Mouse (Mus musculus): Measurements from ENCODE around the gene Diaph3. TPM values are rescaled to one million over a fixed set of nuclear protein-coding genes. Genes with fewer than 3 reads are reported as not detected.

The Diaph3 gene
- polyA plus RNA-seq, 1 experiment from 2014 or later: 25.5 TPM

DNA sequence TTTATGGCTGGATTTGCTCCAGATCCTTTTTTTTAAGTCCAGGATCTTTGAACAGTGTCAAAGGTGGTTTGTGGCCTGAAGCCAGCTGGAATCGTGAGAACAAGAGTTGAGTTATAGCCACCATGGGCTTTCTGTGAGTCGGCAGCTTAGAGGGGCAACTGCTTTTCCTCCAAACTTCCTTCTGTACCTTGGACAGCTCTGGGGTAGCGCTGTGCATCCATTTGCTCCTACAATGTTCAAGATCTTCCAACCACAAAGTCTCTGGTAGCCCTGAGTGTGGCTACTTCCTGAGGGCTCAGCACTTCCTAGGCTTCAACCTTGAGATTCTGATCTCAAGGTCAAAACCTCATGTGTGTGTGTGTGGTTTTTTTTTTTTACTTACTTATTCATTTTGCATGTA, 437.0 kb downstream of the Diaph3 start:
- no peak for TF ChIP-seq CTCF (IDR thresholded peaks at IDR 0.05)
- H3K27me3 ChIP-seq: no peaks in the 10 kb centered on the region
- ATAC-seq (no peak), DNase-seq (ENCODE audit: low read depth, low spot score) (no peak)
- in situ Hi-C loops (cut with MboI; ENCODE audit: low pct_unique_long_range_greater_than_20kb): no loop called here
- ChIA-PET POLR2A (interaction anchor here (0.7 kb wide), 1 partner anchor 96 kb away, joined by 3 read pairs; no protein-coding TSS in a partner anchor), CTCF (no interaction called here)

DNA sequence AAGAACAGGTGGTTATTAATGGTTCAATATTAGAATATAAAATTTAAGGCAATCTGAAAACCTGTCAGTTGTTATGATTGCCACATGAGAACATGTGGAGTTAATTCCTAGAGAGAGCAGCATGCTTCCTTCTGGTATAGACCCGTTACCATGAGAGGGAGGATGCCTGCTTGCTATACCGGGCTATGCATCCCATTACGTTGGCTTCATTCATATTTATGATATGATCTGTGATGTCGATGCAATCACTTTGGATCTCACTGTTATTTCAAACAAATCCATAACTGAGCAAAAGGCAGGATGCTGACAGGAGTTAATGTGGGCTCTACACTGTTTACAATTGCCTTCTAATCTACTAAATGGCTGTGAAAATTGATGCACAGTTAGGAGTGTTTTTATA, 439.9 kb downstream of the Diaph3 start:
- in situ Hi-C loops (cut with MboI; ENCODE audit: low pct_unique_long_range_greater_than_20kb): no loop called here

DNA sequence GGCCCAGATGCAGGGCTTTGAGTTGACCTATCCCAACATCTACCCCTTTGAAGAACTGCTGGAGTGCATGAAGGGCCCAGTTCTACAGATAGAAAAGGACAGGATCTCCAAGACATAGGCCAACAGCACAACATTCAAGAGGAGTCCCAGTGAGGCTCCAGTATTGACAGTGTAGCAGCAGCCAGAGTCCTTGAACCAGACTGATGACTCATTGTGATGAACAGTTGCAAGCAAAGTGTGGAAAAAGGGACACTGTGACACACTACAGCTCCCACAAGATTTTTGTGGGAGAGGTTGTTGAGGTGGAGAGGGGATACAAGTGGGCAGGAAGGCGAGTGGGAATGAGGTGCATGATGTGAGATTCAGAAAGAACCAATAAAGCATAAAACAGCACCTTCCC, 443.1 kb downstream of the Diaph3 start:
- in situ Hi-C loops (cut with MboI; ENCODE audit: low pct_unique_long_range_greater_than_20kb): no loop called here
- TF ChIP-seq CTCF (IDR thresholded peaks at IDR 0.05): no peak
- no peaks in the 10 kb centered on the region for H3K27me3 ChIP-seq
- no peak for ATAC-seq
- POLR2A ChIA-PET: no interaction called here
- DNase-seq (ENCODE audit: low read depth, low spot score): no peak
- CTCF ChIA-PET: no interaction called here

More for the DNA sequence above, 439.9 kb downstream of the Diaph3 start:
- CTCF ChIA-PET: interaction anchor here (0.8 kb wide), 1 partner anchor 80 kb away, joined by 3 read pairs; no protein-coding TSS in a partner anchor
- ATAC-seq (no peak), DNase-seq (ENCODE audit: low read depth, low spot score) (no peak)
- POLR2A ChIA-PET: no interaction called here
- TF ChIP-seq CTCF (IDR thresholded peaks at IDR 0.05): no peak
- no peaks in the 10 kb centered on the region for H3K27me3 ChIP-seq

DNA sequence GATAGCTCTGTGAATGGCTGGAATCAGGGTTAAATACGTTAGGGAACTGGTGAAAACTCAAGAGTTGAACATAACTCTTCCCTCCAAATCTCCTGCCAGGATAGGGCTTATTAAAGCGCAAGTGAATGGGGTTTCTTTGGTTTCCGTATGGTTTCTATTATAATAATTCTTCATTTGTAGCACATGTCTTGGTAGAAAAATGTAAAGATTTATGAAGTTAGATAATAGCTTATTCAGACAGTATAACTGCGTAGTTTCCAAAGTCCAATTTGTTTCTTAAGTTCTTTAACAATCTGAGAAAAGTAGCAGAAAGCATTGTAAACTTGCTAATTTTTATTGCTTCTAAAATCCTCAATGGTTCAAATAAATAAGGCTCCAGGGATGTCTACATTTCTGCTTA, 448.3 kb downstream of the Diaph3 start:
- ChIA-PET CTCF (interaction anchor here (1.2 kb wide), 1 partner anchor 10 kb away, joined by 3 read pairs; no protein-coding TSS in a partner anchor), POLR2A (interaction anchor here (0.6 kb wide), 1 partner anchor 399 kb away, joined by 3 read pairs; no protein-coding TSS in a partner anchor)
- TF ChIP-seq CTCF (IDR thresholded peaks at IDR 0.05): no peak
- H3K27me3 ChIP-seq: no peaks in the 10 kb centered on the region
- ATAC-seq: no peak
- in situ Hi-C loops (cut with MboI; ENCODE audit: low pct_unique_long_range_greater_than_20kb): no loop called here
- no peak for DNase-seq (ENCODE audit: low read depth, low spot score)

DNA sequence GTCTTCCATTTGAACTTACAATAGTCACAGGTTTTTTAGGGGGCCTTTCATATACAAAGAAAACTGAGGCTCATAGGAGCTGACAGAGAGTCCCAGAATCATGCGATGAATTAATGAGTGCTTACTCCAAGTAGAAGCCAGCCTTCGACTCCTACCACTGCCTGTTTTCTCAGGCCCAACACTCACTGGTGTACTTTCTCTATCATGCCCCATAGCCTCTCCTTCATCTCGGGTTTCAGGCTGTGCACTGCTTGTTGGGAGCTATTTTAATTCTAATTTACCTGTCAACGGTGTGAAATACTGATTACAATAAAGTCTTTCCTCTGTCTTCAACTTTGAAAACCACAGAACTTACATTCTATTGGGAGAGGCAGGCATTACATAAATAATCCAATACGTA, 449.7 kb downstream of the Diaph3 start:
- POLR2A ChIA-PET: no interaction called here
- in situ Hi-C loops (cut with MboI; ENCODE audit: low pct_unique_long_range_greater_than_20kb): no loop called here
- no peak for DNase-seq (ENCODE audit: low read depth, low spot score)
- H3K27me3 ChIP-seq: no peaks in the 10 kb centered on the region
- no peak for TF ChIP-seq CTCF (IDR thresholded peaks at IDR 0.05)
- CTCF ChIA-PET: interaction anchor here (1.4 kb wide), 1 partner anchor 65 kb away, joined by 4 read pairs; no protein-coding TSS in a partner anchor
- no peak for ATAC-seq

DNA sequence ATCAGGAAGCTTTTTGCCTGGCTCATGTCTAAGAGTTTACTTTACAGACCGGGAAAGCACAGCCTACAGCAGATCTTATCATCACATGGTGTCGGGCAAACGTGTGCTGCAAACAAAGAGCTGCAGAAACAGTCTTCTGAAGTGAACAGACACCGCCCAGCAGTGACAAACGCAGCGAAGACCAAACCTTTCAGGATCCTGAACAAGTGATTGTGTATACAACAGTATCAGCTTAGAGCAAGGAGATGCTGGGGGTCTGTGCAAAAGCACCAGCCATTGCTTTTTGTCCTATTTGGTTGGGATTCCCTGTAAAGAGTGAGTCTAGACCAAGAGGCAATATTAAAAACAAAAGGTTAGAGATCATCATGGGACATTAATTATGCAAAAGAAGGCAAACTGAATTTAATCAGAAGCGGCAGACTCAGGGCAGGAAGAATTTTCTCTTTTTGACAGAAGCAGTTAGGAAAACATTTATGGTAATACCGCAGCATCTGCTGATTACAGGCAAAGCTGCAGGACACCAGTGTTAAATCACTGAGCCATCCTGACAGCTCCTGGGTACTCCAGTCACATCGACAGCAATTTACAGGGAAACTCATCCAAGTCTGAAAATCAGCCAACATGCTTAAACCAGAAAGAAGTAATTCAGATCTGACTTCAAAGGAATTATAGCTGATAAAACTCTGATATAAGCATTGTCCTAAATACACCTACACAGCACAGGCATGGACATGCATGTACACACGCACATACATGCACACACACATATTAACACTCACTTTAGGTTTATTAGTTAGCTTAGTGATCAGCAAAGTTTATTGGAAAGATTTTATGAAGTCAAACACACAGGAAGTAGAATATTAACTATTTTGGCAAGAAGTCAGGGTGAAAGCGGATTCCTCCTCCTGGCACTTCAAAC, 456.2 kb downstream of the Diaph3 start:
- in situ Hi-C loops (cut with MboI; ENCODE audit: low pct_unique_long_range_greater_than_20kb): loop anchor here (5.0 to 10.0 kb wide), 2 partner anchors 97 to 530 kb away; no protein-coding TSS in a partner anchor
- DNase-seq (ENCODE audit: low read depth, low spot score): no peak
- no peaks in the 10 kb centered on the region for H3K27me3 ChIP-seq
- TF ChIP-seq CTCF (IDR thresholded peaks at IDR 0.05): no peak
- ChIA-PET POLR2A (no interaction called here), CTCF (interaction anchor here (0.8 to 1.6 kb wide), 4 partner anchors 9 to 525 kb away, joined by 3 to 5 read pairs (median 4); no protein-coding TSS in a partner anchor)
- no peak for ATAC-seq

DNA sequence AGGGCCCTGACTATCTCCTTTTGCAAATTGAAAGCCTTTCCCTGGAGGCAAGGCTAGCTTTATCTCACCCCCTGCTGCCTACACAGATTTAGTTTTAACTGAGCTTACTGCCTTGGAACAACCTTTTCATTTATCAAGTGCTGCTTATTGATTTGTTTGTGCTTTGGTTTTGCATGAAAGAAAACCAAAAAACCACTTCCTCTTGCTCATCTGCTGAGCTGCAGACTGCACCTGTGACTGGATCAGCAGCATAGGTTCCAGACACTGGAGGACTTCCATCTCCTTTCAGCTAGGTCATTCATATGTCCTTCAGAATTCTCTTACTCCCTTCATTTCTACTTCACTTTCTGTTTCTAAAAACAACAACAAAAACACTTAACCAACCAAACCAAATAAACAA, 459.1 kb downstream of the Diaph3 start:
- no peaks in the 10 kb centered on the region for H3K27me3 ChIP-seq
- no peak for DNase-seq (ENCODE audit: low read depth, low spot score)
- in situ Hi-C loops (cut with MboI; ENCODE audit: low pct_unique_long_range_greater_than_20kb): loop anchor here (5.0 to 10.0 kb wide), 2 partner anchors 100 to 533 kb away; no protein-coding TSS in a partner anchor
- TF ChIP-seq CTCF (IDR thresholded peaks at IDR 0.05): no peak
- CTCF ChIA-PET: interaction anchor here (0.6 to 1.2 kb wide), 3 partner anchors 9 to 99 kb away, joined by 3 to 5 read pairs (median 3); no protein-coding TSS in a partner anchor
- ATAC-seq: no peak
- POLR2A ChIA-PET: no interaction called here

DNA sequence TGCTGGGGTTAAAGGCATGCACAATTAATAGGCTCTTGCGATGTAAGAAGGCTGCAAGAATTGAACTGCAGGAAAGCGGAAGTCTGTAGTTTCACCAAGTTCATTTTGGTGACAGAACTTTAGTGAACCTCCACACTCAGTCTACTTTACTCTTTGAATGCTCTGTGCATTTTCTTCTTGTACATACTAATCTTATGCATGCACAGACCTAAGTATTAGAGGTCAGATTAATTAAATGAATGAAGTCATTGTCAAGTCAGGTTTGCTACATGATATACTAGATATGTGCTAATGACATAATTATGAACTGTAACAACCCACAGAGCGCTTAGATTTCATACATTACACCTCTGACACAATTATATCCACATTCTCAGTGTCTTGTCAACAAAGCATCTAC, 462.0 kb downstream of the Diaph3 start:
- ATAC-seq: no peak
- no peak for TF ChIP-seq CTCF (IDR thresholded peaks at IDR 0.05)
- ChIA-PET CTCF (interaction anchor here (1.0 to 1.3 kb wide), 2 partner anchors 10 to 215 kb away, joined by 3 to 4 read pairs; no protein-coding TSS in a partner anchor), POLR2A (no interaction called here)
- DNase-seq (ENCODE audit: low read depth, low spot score): no peak
- in situ Hi-C loops (cut with MboI; ENCODE audit: low pct_unique_long_range_greater_than_20kb): no loop called here
- no peaks in the 10 kb centered on the region for H3K27me3 ChIP-seq

DNA sequence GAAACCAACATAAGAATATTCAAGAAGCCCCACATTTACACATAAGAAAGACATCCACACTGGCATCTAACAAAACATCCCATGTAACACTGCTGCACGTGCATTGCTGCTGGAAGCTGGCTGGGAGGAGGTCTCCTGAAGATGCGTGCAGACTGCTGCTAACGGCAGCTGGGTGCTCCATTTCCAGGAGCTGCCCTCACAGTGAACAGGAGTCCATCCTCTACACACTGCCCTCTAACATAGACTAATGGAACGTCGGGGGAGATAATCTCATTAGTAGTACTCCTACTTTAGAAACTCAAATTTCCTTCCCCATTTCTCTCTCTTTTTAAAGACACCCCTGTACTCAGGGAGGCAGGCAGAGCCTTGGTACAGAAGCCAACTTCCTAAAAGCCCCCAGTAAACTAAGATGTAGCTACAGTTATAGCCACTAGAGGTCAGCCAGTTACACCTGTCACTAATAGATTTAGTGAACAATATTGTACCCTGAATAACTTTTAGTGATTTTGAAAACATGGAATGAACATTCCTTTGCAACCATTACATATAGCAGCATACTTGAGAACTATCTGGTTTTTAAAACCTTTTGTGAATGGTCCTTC, 462.8 kb downstream of the Diaph3 start:
- DNase-seq (ENCODE audit: low read depth, low spot score) (no peak), ATAC-seq (no peak)
- ChIA-PET POLR2A (no interaction called here), CTCF (interaction anchor here (1.0 to 1.7 kb wide), 5 partner anchors 11 to 215 kb away, joined by 3 to 4 read pairs (median 3); no protein-coding TSS in a partner anchor)
- in situ Hi-C loops (cut with MboI; ENCODE audit: low pct_unique_long_range_greater_than_20kb): no loop called here
- TF ChIP-seq CTCF (IDR thresholded peaks at IDR 0.05): peak; percentile 61
- no peaks in the 10 kb centered on the region for H3K27me3 ChIP-seq

DNA sequence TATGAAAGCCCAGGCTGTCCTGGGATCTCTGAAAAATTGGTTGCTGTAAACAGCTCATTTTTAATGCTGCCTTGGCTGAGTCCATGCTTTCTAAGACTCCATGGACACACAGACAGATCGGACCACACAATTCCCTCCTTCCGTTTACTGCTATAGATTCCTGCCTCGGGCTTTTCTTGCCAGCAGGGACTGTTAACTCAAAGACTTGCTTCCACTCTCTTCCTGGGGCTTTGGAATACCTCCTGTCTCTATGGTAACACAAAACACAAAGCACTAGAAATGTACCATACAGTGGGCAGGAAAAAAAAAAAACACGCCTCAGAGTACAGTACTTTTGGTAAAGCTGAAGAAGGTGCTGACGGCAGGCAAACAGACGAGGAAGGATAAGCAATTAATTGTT, 464.0 kb downstream of the Diaph3 start:
- H3K27me3 ChIP-seq: no peaks in the 10 kb centered on the region
- ChIA-PET POLR2A (no interaction called here), CTCF (interaction anchor here (1.3 to 1.7 kb wide), 3 partner anchors 22 to 105 kb away, joined by 3 to 4 read pairs (median 4); no protein-coding TSS in a partner anchor)
- DNase-seq (ENCODE audit: low read depth, low spot score) (no peak), ATAC-seq (no peak)
- TF ChIP-seq CTCF (IDR thresholded peaks at IDR 0.05): no peak
- in situ Hi-C loops (cut with MboI; ENCODE audit: low pct_unique_long_range_greater_than_20kb): no loop called here
